Mouse (Mus musculus) limb, embryonic 14.5 days (tissue): ENCODE data around the gene Cfb. TPM values are rescaled to one million over a fixed set of nuclear protein-coding genes. Genes with fewer than 3 reads are reported as not detected.
A peak's percentile ranks its signal among the peaks of the same experiment; 100 is the strongest.
"Not testable (repeated sequence)": the region's sequence is repeated elsewhere in the genome, so short reads cannot be mapped to it uniquely, and the experiment has no call there.

Experiments
- ATAC-seq: fragments of 200-750 bp; cut with Nextera tagmentation; 2 replicates; pipeline ENCODE4 v1.8.0; 2017; ENCODE audit warnings: low read depth, moderate number of reproducible peaks, moderate TSS enrichment; ENCODE audit not compliant: low FRiP score
- DNase-seq: peaks from one replicate; pipeline ENCODE4 v3.0.0-alpha.2; 2015; ENCODE audit warnings: low spot score
- H3K27ac ChIP-seq: fragments of 300-500 bp; sonication (generic); replicated peaks from 2 replicates; pipeline ENCODE4 v1.5.1; 2014; ENCODE audit warnings: low read depth, mild to moderate bottlenecking, low read length, moderate library complexity, mixed read lengths
- H3K27me3 ChIP-seq: fragments of 300-500 bp; sonication (generic); 2 replicates; pipeline ENCODE4 v1.6.1; 2014; ENCODE audit warnings: low read length, mixed read lengths; ENCODE audit not compliant: control insufficient read depth, insufficient read depth
- H3K36me3 ChIP-seq: fragments of 300-500 bp; sonication (generic); 2 replicates; pipeline ENCODE4 v1.6.1; 2014; ENCODE audit warnings: mild to moderate bottlenecking, low read length, moderate library complexity, mixed read lengths; ENCODE audit not compliant: control insufficient read depth, insufficient read depth
- H3K4me1 ChIP-seq: fragments of 300-500 bp; sonication (generic); 2 replicates; pipeline ENCODE4 v1.6.1; 2014; ENCODE audit warnings: antibody characterized with exemption, low read length, mixed read lengths; ENCODE audit not compliant: control insufficient read depth, insufficient read depth
- H3K4me2 ChIP-seq: fragments of 300-500 bp; sonication (generic); replicated peaks from 2 replicates; pipeline ENCODE4 v1.6.1; 2014; ENCODE audit warnings: low read depth, mild to moderate bottlenecking, low read length, moderate library complexity; ENCODE audit not compliant: severe bottlenecking
- H3K4me3 ChIP-seq: fragments of 300-500 bp; sonication (generic); replicated peaks from 2 replicates; pipeline ENCODE4 v1.5.1; 2014; ENCODE audit warnings: low read length
- H3K9ac ChIP-seq: fragments of 300-500 bp; sonication (generic); 2 replicates; pipeline ENCODE4 v1.6.1; 2014; ENCODE audit warnings: mild to moderate bottlenecking, low read depth, low read length, moderate library complexity; ENCODE audit not compliant: severe bottlenecking
- H3K9me3 ChIP-seq: fragments of 300-500 bp; sonication (generic); 2 replicates; pipeline ENCODE4 v1.6.1; 2016; ENCODE audit warnings: low read length; ENCODE audit not compliant: control insufficient read depth
- POLR2A ChIP-seq: fragments of 200-500 bp; IDR thresholded peaks from 2 replicates; pipeline ENCODE4 v1.8.0; 2012; ENCODE audit warnings: inconsistent platforms, mild to moderate bottlenecking, moderate library complexity, borderline replicate concordance; ENCODE audit not compliant: insufficient read depth, insufficient read length; ENCODE audit errors: extremely low read depth
- WGBS: fragments of 180-500 bp; shearing (Covaris S2); extraction: QIAGEN DNeasy Blood & Tissue Kit; methylation state at CpG from one replicate; pipeline ENCODE4 v1.1.7; 2014; 5-methylcytosine and 5-hydroxymethylcytosine counted together
- polyA plus RNA-seq, 2 experiments: library from polyadenylated mRNA; depleted of rRNA in 1 of 2; stranded (reverse) in 1 of 2; unstranded in 1 of 2; fragments of >200 nt; fragmentation: Nextera tagmentation in 1 of 2; extraction: Ambion mirVana in 1 of 2; gene quantifications; 2 replicates each; pipeline versions ENCODE4 v1.2.1 to v1.2.3; 2012 to 2014

Cfb gene
- polyA plus RNA-seq, 2 experiments: 0.88 to 1.6 TPM

DNA sequence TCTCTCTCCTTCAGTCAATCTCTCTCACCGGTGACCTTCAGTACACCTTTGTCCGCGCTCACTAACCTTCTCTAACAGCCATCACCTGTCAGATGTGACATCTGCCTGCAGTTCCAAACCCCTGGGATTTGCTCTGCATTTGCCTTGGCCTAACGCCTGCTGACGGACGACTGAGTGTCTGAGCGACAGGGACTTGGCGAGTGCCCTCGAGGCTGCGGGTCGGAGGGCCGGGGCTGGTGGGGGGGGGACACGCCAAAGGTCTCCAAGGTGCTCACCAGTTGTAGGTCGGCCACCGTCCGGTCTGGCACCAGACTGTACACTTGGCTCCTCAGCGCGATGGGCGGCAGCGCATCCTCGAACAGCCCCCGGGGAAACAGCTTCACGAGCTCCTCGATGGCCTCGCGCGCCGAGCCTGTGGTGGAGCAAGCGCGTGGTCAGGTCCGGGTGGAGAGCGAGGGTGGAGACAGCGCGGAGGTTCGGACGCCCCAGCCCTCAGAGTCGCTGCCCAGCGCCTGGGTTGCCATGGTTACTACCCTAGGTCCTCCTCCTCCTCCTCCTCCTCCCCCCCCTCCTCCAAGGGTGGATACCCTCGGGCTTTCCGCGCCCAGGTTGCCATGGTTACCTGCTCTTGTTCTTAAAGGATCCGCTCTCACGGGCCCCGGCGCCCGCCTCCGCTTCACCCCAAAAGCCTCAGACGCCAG is 26.0 kb downstream of the Cfb start:
- H3K9me3 ChIP-seq: no peaks in the 10 kb centered on the region
- H3K27me3 ChIP-seq: no peaks in the 10 kb centered on the region
- peak overlapping the region; percentile 69 for H3K9ac ChIP-seq
- peaks cover 33% of the 10 kb centered on the region for H3K36me3 ChIP-seq
- peak overlapping the region; percentile 3; the same call in 1 of the 2 replicates for H3K27ac ChIP-seq
- H3K4me2 ChIP-seq: peak overlapping the region; percentile 93
- H3K4me3 ChIP-seq: peak overlapping the region; percentile 83
- DNase-seq (no peak), ATAC-seq (peak; percentile 72)
- 6% methylated on average over 42 of the region's 48 CpGs for WGBS
- peaks cover 14% of the 10 kb centered on the region for H3K4me1 ChIP-seq
- TF ChIP-seq POLR2A: no peak

DNA sequence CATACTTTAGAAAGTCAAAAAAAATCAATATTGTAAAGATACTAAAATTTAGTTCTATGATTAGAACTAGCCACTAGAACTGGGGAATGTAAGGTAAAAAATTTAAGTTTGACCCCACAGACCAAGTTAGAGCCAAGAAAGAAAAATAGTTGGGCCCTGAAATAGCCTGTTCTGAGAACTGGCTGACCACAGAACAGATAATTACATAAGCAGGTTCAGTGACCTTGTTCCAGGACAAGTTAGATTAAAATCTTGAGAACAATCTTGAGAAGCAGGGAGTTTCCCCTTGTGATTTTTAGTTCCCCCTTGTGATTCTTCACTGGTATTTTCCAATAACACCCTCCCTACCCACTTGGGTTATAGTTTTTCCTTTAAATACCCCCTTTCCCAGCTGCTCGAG is 31.5 kb downstream of the Cfb start:
- H3K9me3 ChIP-seq, H3K4me3 ChIP-seq, H3K4me2 ChIP-seq, DNase-seq, ATAC-seq, H3K9ac ChIP-seq, H3K4me1 ChIP-seq, H3K27me3 ChIP-seq, H3K27ac ChIP-seq: not testable (repeated sequence)
- WGBS: 88% methylated on average over 1 of the region's 1 CpGs
- peaks cover 37% of the 10 kb centered on the region for H3K36me3 ChIP-seq

DNA sequence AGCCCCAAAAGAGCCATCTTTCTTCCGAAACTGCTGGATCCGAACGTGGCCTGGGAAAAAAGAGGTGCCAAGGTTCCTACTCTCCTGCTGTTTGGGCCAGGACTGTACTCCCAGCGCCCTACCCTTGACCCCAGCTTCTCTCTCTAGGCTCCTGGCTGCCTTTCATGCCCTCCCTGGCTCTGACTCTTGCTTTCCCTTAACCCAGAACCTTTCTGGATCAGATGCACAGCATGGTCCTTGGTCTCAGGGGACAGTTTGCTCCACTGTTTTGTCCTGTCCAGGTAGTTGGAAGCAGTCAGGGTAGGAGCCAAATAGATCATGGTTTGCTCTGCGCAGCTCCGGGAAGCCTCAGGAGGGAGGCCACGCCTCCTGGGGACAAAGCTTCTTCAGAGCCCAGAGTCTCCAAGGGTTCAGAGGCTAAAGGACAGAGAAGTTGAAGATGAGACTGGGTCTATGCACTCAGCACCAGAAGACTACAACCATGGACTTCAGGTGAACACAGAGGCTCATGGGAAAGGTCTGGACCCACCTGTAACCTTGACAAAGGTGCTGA is 47.4 kb downstream of the Cfb start:
- Histone ChIP-seq H3K4me3 (no peak overlapping the region), H3K36me3 (no peaks in the 10 kb centered on the region), H3K27ac (no peak overlapping the region), H3K9ac (no peak overlapping the region), H3K4me2 (no peak overlapping the region), H3K27me3 (no peaks in the 10 kb centered on the region), H3K4me1 (no peaks in the 10 kb centered on the region), H3K9me3 (no peaks in the 10 kb centered on the region)
- ATAC-seq (no peak), DNase-seq (no peak)
- no peak for TF ChIP-seq POLR2A
- WGBS: 76% methylated on average over 7 of the region's 7 CpGs

DNA sequence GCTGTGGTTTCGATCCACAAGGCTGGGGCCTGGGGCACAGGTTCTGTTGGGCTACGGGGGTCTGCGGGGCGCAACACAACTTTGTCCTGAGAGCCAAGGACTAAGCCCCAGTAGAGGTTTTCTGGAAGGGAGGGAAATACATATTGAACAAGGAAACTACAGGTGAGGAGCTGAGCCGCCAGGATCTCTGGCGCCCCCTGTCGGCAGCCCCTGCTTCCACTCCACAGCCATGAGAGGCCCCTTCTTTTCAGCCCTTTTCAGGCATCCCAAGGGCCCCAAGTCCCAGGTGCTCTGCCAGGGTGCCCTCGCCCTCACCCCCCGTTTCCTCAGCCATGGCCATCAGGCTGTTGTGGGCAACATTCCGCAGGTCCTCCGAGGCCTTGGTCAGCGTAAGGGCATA is 48.6 kb downstream of the Cfb start:
- DNase-seq, H3K36me3 ChIP-seq, H3K27me3 ChIP-seq, H3K4me2 ChIP-seq, H3K9ac ChIP-seq, H3K27ac ChIP-seq, H3K4me1 ChIP-seq, ATAC-seq, H3K9me3 ChIP-seq, H3K4me3 ChIP-seq: not testable (repeated sequence)
- WGBS: 58% methylated on average over 11 of the region's 12 CpGs

DNA sequence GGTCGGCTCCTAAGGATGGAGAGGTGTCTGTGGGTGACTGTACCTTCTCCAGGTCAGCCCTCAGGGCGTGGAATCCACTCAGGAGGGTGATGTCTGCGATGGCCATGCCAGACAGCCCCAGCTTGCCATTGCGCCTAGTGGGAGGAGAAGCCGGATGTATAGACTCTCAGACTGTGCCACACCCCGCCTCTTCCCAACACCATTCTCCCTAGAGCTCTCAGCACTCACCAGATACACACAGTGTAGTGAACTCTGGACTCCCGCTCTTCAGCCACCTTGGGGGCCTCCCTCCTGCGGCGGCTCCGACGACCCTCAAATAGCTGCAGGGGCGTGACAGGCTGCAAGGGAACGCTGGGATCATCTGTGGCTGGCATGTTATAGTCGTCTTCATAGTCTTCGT is 51.0 kb downstream of the Cfb start:
- Histone ChIP-seq H3K4me3 (no peak overlapping the region), H3K4me2 (no peak overlapping the region), H3K27ac (no peak overlapping the region), H3K4me1 (no peaks in the 10 kb centered on the region), H3K9me3 (no peaks in the 10 kb centered on the region), H3K27me3 (no peaks in the 10 kb centered on the region), H3K9ac (no peak overlapping the region), H3K36me3 (no peaks in the 10 kb centered on the region)
- DNase-seq: no peak
- ATAC-seq: no peak
- TF ChIP-seq POLR2A: no peak
- WGBS: 68% methylated on average over 15 of the region's 15 CpGs

DNA sequence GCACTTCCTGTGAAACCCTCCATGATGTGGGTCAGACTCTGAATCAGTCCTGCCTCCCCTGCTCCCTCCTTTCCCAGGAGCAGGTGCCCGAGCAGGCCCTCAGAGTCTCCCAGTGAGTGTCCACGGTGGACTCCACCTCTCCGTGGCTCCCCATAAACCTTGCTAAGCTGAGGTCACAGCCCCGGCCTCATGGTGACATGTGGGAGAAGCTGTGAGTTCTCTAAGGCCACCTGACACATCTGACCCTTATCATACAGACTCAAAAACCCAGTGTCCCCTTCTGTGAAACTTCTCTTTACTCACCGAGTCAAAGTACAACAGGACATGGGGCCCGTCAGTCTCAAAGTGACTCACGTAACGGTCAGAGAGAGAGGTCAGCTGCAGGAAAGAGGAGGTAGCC is 51.5 kb downstream of the Cfb start:
- H3K4me2 ChIP-seq, DNase-seq, H3K27me3 ChIP-seq, H3K36me3 ChIP-seq, H3K4me3 ChIP-seq, H3K27ac ChIP-seq, H3K4me1 ChIP-seq, H3K9ac ChIP-seq, ATAC-seq, H3K9me3 ChIP-seq: not testable (repeated sequence)
- WGBS: 78% methylated on average over 5 of the region's 8 CpGs

DNA sequence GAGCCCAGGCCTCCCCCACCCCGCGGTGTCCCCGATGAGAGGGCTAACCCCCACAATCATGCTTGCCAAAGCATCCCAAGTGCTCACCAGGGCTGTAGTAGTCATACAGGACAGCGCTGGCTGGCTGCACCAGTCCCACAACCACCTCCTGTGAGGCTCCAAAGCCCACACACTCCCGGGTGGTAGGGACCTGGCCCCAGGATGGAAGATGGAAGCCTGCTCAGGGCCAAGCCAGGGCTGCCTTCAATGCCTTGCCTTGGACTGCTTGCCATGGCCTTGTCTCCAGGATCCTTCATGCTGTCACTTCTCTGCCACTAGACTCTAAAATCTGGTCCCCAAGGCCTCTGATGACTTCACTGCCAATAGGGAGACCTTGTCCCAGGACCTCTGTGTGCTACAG is 51.9 kb downstream of the Cfb start:
- not testable (repeated sequence) for H3K4me1 ChIP-seq, H3K9me3 ChIP-seq

More for the DNA sequence above, 51.9 kb downstream of the Cfb start:
- H3K27ac ChIP-seq, ATAC-seq, H3K4me2 ChIP-seq, H3K36me3 ChIP-seq, DNase-seq, H3K9ac ChIP-seq, H3K4me3 ChIP-seq, H3K27me3 ChIP-seq: not testable (repeated sequence)
- WGBS: 79% methylated on average over 5 of the region's 5 CpGs
